Mouse (Mus musculus) lung, postnatal 0 days (tissue): ENCODE measurements around the gene Plppr3. TPM values are rescaled to one million over a fixed set of nuclear protein-coding genes. Genes with fewer than 3 reads are reported as not detected.

Experiments
- ATAC-seq: fragments of 200-750 bp; cut with Nextera tagmentation; 2 replicates; pipeline ENCODE4 v1.8.0; 2017; ENCODE audit warnings: moderate library complexity
- DNase-seq: peaks from one replicate; pipeline ENCODE4 v3.0.0-alpha.2; 2016; ENCODE audit warnings: low spot score
- H3K27ac ChIP-seq: fragments of 300-500 bp; sonication (generic); 2 replicates; pipeline ENCODE4 v1.5.1; 2014; ENCODE audit warnings: antibody characterized with exemption, mild to moderate bottlenecking, low read length, mixed read lengths
- H3K27me3 ChIP-seq: fragments of 300-500 bp; sonication (generic); replicated peaks from 2 replicates; pipeline ENCODE4 v1.6.1; 2014; ENCODE audit warnings: low read length, mixed read lengths; ENCODE audit not compliant: insufficient read depth
- H3K36me3 ChIP-seq: fragments of 300-500 bp; sonication (generic); 2 replicates; pipeline ENCODE4 v1.6.1; 2014; ENCODE audit warnings: low read length, mixed read lengths; ENCODE audit not compliant: insufficient read depth
- H3K4me1 ChIP-seq: fragments of 300-500 bp; sonication (generic); 2 replicates; pipeline ENCODE4 v1.6.1; 2014; ENCODE audit warnings: antibody characterized with exemption, low read depth, low read length, mixed read lengths; ENCODE audit not compliant: insufficient read depth
- H3K4me2 ChIP-seq: fragments of 300-500 bp; sonication (generic); replicated peaks from 2 replicates; pipeline ENCODE4 v1.6.1; 2014; ENCODE audit warnings: low read depth, mild to moderate bottlenecking, low read length, moderate library complexity, mixed read lengths
- H3K4me3 ChIP-seq: fragments of 300-500 bp; sonication (generic); 2 replicates; pipeline ENCODE4 v1.5.1; 2014; ENCODE audit warnings: low read depth, low read length
- H3K9ac ChIP-seq: fragments of 300-500 bp; sonication (generic); replicated peaks from 2 replicates; pipeline ENCODE4 v1.6.1; 2014; ENCODE audit warnings: low read depth, mild to moderate bottlenecking
- H3K9me3 ChIP-seq: fragments of 300-500 bp; sonication (generic); 2 replicates; pipeline ENCODE4 v1.6.1; 2016; ENCODE audit warnings: low read length, mixed read lengths
- CTCF ChIP-seq: IDR thresholded peaks from 2 replicates; pipeline ENCODE4 v1.5.1; 2016; ENCODE audit warnings: antibody characterized with exemption, mild to moderate bottlenecking
- EP300 ChIP-seq: IDR thresholded peaks from 2 replicates; pipeline ENCODE4 v1.6.1; 2016; ENCODE audit warnings: antibody characterized with exemption, mild to moderate bottlenecking, control low read depth
- WGBS: fragments of 180-500 bp; shearing (Covaris S2); extraction: QIAGEN DNeasy Blood & Tissue Kit; methylation state at CpG from one replicate; pipeline ENCODE4 v1.1.7; 2014; 5-methylcytosine and 5-hydroxymethylcytosine counted together
- polyA plus RNA-seq: library from polyadenylated mRNA; unstranded; fragments of >200 nt; fragmentation: Nextera tagmentation; extraction: Ambion mirVana; gene quantifications from 2 replicates; pipeline ENCODE4 v1.2.1, GENCODE M21; 2015

Plppr3 gene
- polyA plus RNA-seq, 1 experiment from 2014 or later = 3.9 TPM

DNA sequence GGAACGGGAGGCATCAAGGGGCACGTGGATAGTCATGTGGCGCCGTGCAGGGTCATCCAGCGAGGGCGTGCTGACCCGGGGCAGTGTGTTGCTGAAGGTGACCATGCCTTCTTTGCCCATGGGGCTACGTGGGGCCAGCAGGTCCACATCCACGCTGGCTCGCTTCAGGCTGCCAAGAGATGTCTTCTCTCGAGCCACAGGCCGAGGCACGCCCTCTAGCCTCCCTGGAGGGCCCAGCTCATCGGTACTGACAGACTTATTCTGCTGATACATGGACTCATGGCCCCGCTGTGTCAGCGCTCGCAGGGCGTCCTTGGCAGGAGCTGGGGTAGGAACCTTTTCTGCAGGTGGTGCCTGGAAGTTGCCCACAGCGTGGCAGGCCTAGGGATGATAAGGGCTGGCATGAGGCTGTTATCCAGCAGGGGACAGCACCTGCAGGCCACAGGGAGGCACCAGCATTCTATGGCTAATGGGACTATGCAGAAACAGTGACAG is 8.6 kb downstream of the Plppr3 start:
- WGBS = 65% methylated on average over 19 of the region's 19 CpGs
- DNase-seq = no peak
- peak; percentile 16; the same call in 1 of the 2 replicates for ATAC-seq
- Histone ChIP-seq H3K4me3 (no peak overlapping the region), H3K36me3 (peaks cover 26% of the 10 kb centered on the region), H3K27ac (no peak overlapping the region), H3K27me3 (no peaks in the 10 kb centered on the region), H3K4me2 (no peak overlapping the region), H3K4me1 (no peaks in the 10 kb centered on the region), H3K9ac (no peak overlapping the region), H3K9me3 (no peaks in the 10 kb centered on the region)
- TF ChIP-seq CTCF (peak; percentile 68), EP300 (no peak)

DNA sequence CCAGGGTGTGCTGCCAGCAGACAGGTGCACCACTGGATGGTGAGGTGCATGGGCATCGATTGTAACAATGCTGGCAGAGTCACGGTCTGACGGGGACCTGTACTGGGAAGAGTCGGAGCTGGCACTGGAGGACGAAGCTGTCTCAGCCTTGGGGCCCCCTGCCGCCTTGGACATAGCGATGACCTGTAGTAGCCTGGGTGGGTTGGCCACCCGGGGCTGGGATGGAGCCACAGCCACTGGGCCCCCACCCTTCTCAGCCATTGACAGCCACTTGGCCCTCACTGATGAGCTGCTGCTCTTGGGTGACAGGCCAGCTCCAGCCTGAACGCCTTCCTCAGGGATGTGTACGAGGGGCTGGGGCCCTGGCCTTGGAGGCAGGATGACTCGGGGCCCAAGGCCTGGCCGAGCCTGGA is 9.2 kb downstream of the Plppr3 start:
- H3K9ac ChIP-seq = no peak overlapping the region
- TF ChIP-seq CTCF (no peak), EP300 (no peak)
- peaks cover 32% of the 10 kb centered on the region for H3K36me3 ChIP-seq
- no peaks in the 10 kb centered on the region for H3K9me3 ChIP-seq
- DNase-seq = no peak
- 33% methylated on average over 11 of the region's 12 CpGs for WGBS
- H3K4me1 ChIP-seq = no peaks in the 10 kb centered on the region
- H3K27me3 ChIP-seq = no peaks in the 10 kb centered on the region
- H3K4me2 ChIP-seq = no peak overlapping the region
- ATAC-seq = peak; percentile 11; the same call in 1 of the 2 replicates
- H3K27ac ChIP-seq = no peak overlapping the region
- no peak overlapping the region for H3K4me3 ChIP-seq

DNA sequence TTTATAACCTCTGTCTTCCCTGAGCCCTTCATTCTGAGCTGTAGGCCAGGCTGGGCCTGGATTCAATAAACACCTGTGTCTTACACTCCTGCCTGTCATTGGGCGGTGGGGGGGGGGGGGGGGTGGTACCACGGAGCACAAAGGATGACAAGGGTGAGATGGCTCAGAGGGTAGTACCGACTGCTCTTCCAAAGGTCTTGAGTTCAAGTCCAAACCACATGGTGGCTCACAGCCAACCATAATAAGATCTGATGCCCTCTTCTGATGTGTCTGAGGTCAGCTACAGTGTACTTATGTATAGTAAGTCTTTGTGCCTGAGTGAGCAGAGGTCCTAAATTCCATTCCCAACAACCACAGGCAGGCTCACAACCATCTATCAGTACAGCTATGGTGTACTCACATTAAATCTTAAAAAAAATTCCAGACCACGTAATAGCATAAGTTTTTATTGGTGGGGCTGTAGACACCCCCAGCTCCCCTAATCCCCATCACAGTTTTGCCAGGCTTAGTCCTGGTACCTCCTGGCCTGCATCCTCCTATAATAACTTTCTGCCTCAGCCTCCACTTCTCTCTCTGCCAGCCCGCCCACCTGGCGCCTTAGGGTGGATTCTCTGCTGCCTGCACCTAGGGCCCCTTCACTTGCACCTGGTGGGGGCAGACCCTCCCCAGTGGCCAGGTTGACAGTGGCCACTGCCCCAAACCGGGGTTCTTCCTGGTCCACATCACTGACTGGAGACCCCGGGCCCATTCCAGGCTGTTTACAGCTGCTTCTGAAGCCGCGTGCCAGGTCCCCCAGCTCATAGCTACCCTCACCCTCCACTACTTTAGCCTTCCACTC is 9.9 kb downstream of the Plppr3 start:
- WGBS = 50% methylated on average over 10 of the region's 10 CpGs
- Histone ChIP-seq H3K9me3 (no peaks in the 10 kb centered on the region), H3K4me2 (no peak overlapping the region), H3K27me3 (no peaks in the 10 kb centered on the region), H3K4me1 (no peaks in the 10 kb centered on the region), H3K9ac (no peak overlapping the region), H3K36me3 (peaks cover 38% of the 10 kb centered on the region), H3K27ac (no peak overlapping the region), H3K4me3 (no peak overlapping the region)
- DNase-seq = no peak
- no peak for TF ChIP-seq EP300
- TF ChIP-seq CTCF = 0 out of 2 replicates have a peak, but pooled peaks have one; percentile 1
- ATAC-seq = peak; percentile 1; the same call in 1 of the 2 replicates

GRCm38 (mm10) chr10:79862925-79863324 is 11.5 kb downstream of the Plppr3 start:
- Histone ChIP-seq H3K9me3 (no peaks in the 10 kb centered on the region), H3K36me3 (peaks cover 42% of the 10 kb centered on the region), H3K27ac (no peak overlapping the region), H3K27me3 (no peaks in the 10 kb centered on the region), H3K4me1 (peaks cover 9% of the 10 kb centered on the region), H3K4me3 (no peak overlapping the region), H3K4me2 (no peak overlapping the region), H3K9ac (no peak overlapping the region)
- no peak for TF ChIP-seq EP300
- TF ChIP-seq CTCF = no peak
- WGBS = 55% methylated on average over 9 of the region's 10 CpGs
- DNase-seq = no peak
- ATAC-seq = no peak

DNA sequence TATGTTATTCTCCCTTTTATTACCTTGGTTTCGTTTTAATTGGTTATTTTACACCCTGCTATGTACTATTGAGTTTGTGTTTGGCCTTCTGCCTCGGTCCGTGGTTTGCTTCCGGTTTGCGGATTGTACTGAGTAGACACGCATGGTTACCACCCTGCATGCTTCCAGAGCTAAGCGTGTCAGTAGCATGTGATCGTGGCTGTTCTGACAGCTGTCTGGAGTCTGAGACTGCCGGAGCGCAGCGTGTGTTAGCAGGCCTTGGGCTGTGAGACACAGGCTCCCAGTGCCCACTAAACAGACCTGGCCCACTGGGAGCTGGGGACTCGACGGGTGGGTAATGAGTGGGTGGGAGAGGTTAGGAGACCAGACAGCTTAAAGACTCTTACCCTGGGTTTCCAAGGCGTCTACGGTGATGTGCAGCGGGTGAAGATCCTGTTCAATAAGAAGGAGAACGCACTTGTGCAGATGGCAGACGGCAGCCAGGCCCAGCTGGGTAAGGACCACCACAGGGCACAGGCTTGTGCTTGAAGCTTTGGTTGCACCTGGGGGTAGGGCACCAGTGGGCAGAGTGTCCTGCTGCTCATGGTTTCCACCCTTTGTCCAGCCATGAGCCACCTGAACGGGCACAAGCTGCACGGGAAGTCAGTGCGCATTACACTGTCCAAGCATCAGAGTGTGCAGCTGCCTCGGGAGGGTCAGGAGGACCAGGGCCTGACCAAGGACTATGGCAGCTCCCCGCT is 12.2 kb downstream of the Plppr3 start:
- Histone ChIP-seq H3K4me3 (no peak overlapping the region), H3K9ac (no peak overlapping the region), H3K4me2 (no peak overlapping the region), H3K27me3 (no peaks in the 10 kb centered on the region), H3K9me3 (no peaks in the 10 kb centered on the region), H3K4me1 (peaks cover 15% of the 10 kb centered on the region), H3K36me3 (peaks cover 42% of the 10 kb centered on the region), H3K27ac (no peak overlapping the region)
- TF ChIP-seq CTCF = no peak
- no peak for TF ChIP-seq EP300
- DNase-seq (no peak), ATAC-seq (no peak)
- WGBS = 84% methylated on average over 23 of the region's 23 CpGs
